Mouse (Mus musculus): ENCODE data around the gene Gde1.

The Gde1 gene

DNA sequence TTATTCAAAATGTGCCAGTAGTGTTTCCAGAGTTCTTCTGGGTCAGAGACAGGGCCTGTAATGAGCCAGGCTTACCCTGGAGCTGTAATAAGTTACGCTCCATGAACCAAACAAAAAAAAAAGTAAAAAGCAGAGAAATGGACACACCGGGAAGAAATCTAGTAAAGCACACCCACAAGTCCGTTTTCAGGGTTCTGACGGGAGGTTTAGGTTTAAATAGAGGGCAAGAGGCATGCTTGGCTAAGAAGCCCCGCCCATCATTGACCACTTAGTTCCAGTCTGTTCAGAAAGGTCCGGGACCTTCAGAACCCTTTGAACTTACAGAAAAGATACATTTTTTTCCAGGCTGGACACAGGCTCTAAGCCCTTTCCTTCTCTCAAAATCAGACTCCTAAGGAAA lies 473 bp upstream of the Gde1 start:
- no peak for DNase-seq

GRCm38 (mm10) chr7:118704001-118704850 lies 1.4 kb downstream of the Gde1 start:
- no peak for DNase-seq

DNA sequence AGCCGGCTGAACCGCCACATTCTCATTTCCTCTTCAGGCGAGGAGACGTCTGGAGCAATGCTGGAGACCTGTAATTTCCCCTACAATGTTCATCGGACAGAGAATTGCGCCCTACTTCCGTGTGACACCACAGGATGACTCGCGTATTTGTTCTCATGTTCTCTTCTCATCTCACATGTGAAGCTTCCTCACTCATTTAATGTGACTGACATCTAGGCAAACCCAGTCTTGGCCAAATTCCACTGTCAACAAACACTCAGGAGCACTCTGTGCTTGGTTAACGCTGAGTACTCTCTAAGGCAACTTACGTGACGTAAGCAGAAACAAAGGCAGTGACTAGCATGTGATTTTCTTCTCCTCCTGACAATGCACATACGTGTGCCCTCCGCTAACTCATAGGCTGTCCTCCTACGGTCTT lies 2.4 kb downstream of the Gde1 start:
- DNase-seq: peak; percentile 23

DNA sequence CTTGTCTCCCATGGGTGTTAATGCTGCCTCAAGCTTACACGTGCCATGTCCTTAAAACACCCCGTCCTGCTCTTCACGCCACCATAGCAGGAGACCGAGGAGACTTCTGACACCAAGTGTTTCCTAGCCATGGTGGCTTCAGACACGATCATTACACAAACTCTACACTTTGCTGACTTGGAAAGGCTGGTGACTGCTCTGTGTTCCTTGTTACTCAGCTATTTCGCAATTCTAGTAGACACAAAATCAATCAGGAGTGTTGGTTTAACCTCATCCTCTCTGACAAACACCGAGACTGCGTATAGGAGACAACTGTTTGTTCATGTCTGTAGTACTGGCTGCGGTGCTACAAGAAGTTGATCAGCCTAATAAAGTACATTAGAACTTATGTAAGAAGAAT lies 6.7 kb downstream of the Gde1 start:
- no peak for DNase-seq

- no peak for DNase-seq
These were observed 8.4 kb downstream of the Gde1 start for GRCm38 (mm10) chr7:118697168-118697567.

GRCm38 (mm10) chr7:118696146-118696545 lies 9.4 kb downstream of the Gde1 start:
- no peak for DNase-seq

DNA sequence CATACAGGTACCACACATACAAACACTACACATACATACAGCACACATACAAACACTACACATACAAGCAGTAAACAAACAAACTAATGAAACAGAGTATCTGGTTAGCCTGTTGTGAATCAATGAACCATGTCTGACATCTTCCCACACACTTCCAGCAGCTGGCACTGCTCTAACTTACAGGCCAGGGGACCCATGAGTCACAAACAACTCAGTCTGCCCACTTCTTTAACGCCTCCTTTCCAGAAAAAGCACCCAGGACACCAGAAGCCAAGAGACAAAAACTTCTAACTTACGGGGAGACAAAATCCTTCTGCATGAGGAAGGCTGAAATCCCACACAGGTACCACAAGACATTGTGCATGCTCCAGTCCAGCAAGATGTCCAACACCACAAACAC lies 14.3 kb downstream of the Gde1 start:
- no peak for DNase-seq

DNA sequence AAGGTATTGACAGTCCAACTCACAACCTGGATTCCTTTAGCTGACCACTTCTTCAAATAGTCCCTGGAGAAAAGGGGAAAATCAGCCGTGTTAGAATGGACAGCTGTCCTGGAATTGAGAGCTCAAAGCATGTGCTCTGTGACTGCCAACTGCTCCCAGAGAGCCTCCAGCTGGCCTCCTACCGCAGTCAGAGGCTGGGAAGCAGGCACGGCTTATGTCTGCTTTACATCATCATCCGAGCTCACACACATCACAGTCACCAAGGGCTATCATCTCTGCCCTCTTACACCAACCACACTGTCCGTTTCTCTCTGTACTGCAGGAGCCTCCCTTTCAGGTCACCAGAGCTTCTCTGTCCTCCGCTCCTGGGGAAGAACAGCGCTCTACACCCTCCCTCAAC lies 16.5 kb downstream of the Gde1 start:
- DNase-seq: no peak

DNA sequence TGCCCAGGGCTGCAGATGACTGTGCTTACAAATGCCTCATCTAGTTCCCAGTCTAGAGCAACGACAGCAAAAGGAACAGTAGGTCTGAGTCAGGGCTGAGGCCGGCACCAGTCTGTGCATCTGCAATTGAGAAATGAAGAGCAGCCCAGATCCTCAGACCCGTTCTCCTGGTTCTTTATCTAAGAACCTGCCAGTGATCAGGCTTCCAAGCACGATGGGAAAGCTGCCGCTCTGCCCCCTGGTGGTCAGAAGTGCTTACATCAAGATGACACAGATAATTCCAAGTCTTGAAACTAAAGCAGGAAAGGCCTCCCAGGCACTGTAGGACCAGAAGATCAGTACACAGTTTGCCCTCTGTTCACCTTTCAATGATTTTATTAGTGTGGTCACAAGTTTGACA lies 17.4 kb downstream of the Gde1 start:
- DNase-seq: peak; percentile 71

- no peak for DNase-seq
These were observed 28.8 kb downstream of the Gde1 start for GRCm38 (mm10) chr7:118676826-118677225.

- no peak for DNase-seq
These were observed 35.4 kb downstream of the Gde1 start for GRCm38 (mm10) chr7:118670142-118670541.

GRCm38 (mm10) chr7:118667773-118668172 lies 37.8 kb downstream of the Gde1 start:
- no peak for DNase-seq

DNA sequence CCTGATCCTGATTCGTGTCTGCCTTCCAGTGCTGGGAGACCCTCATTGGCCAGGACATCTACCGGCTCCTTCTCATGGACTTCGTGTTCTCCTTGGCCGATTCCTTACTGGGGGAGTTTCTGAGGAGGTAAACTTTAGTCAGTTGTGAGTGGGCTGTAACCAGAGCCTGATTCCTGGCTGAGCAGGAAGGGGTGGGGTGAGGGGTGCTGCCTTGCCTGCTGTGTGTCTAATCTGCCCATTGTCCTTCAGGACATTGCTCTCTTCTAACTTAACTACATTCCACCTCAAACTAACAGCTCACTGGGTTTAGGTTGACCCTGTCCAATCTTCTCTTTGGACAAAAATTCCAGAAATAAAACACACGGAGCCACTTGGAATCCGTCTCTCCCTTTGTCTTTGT lies 48.8 kb downstream of the Gde1 start:
- no peak for DNase-seq

- no peak for DNase-seq
These were observed 52.8 kb downstream of the Gde1 start for GRCm38 (mm10) chr7:118652572-118653295.

GRCm38 (mm10) chr7:118650891-118651290 lies 54.7 kb downstream of the Gde1 start:
- no peak for DNase-seq

DNA sequence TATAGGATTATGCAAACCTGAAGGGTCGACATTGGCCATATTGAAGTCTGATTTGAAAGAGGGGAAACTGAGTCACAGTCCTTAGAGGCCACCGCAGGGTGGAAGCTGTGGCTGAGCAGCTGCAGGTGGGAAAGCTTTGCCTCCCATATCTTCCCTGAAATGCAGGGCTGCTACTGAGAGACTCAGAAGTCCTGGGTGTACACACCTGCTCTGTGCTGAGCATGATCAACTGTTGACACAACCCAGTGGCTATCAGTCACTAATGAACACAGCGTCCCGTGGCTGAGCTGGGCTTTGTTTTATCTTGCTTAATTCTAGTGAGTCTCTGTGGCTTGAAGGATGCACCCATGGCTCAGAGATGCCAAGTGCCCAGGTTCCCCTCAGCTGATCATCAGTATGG lies 55.5 kb downstream of the Gde1 start:
- DNase-seq: no peak

- no peak for DNase-seq
These were observed 56.2 kb downstream of the Gde1 start for GRCm38 (mm10) chr7:118649328-118649727.

GRCm38 (mm10) chr7:118646237-118646636 lies 59.3 kb downstream of the Gde1 start:
- no peak for DNase-seq

Measured in kidney, adult 18-20 months (tissue).